Mouse (Mus musculus): ENCODE results near the gene Kdsr.

GRCm38 (mm10) chr1:106678060-106678478 lies 81.5 kb downstream of the Kdsr start:
- TF ChIP-seq CTCF (IDR thresholded peaks at IDR 0.05; ENCODE audit: low read depth) (no peak), EP300 (IDR thresholded peaks at IDR 0.05; ENCODE audit: low read depth) (no peak)
